Mouse (Mus musculus) small intestine, adult 2 months (tissue): ENCODE results near the gene Tmem86a.
"Not testable (repeated sequence)": the region's sequence is repeated elsewhere in the genome, so short reads cannot be mapped to it uniquely, and the experiment has no call there.

Experiments
- CTCF ChIP-seq: fragments of 200-500 bp; IDR thresholded peaks from 2 replicates; pipeline ENCODE4 v1.5.1; 2012; ENCODE audit warnings: low read depth, mild to moderate bottlenecking, control low read depth, inconsistent platforms, low read length, moderate library complexity, mixed read lengths; ENCODE audit not compliant: insufficient replicate concordance, insufficient read length; ENCODE audit errors: extremely low read depth
- POLR2A ChIP-seq: fragments of 200-500 bp; IDR thresholded peaks from 2 replicates; pipeline ENCODE4 v1.6.1; 2012; ENCODE audit warnings: low read depth, mild to moderate bottlenecking, control low read depth, inconsistent platforms, low read length, moderate library complexity

- not testable (repeated sequence) for TF ChIP-seq POLR2A, CTCF
These were observed 23.5 kb upstream of the Tmem86a start for GRCm38 (mm10) chr7:47026899-47027298.
